Mouse (Mus musculus): ENCODE measurements around the gene Cdc42bpb. TPM values are rescaled to one million over a fixed set of nuclear protein-coding genes. Genes with fewer than 3 reads are reported as not detected.
A peak's percentile ranks its signal among the peaks of the same experiment; 100 is the strongest.

Cdc42bpb gene
- polyA plus RNA-seq, 1 experiment from 2014 or later, result 103 TPM

GRCm38 (mm10) chr12:111386642-111387120 is 9.2 kb upstream of the Cdc42bpb start:
- POLR2A ChIA-PET, result interaction anchor here (0.8 kb wide), 1 partner anchor 9 kb away, joined by 3 read pairs; no protein-coding TSS in a partner anchor
- H3K27me3 ChIP-seq, result no peaks in the 10 kb centered on the region
- in situ Hi-C loops (cut with MboI; ENCODE audit: low pct_unique_long_range_greater_than_20kb), result no loop called here
- no peak for DNase-seq (ENCODE audit: low read depth, low spot score)
- TF ChIP-seq CTCF (IDR thresholded peaks at IDR 0.05), result no peak
- CTCF ChIA-PET, result interaction anchor here (0.7 kb wide), 1 partner anchor 9 kb away, joined by 3 read pairs; no protein-coding TSS in a partner anchor
- peak; percentile 88 for ATAC-seq

GRCm38 (mm10) chr12:111385883-111386641 is 8.5 kb upstream of the Cdc42bpb start:
- peak; percentile 2 for ATAC-seq
- in situ Hi-C loops (cut with MboI; ENCODE audit: low pct_unique_long_range_greater_than_20kb), result no loop called here
- no peak for TF ChIP-seq CTCF (IDR thresholded peaks at IDR 0.05)
- ChIA-PET POLR2A (interaction anchor here (0.8 kb wide), 1 partner anchor 8 kb away, joined by 3 read pairs; no protein-coding TSS in a partner anchor), CTCF (no interaction called here)
- DNase-seq (ENCODE audit: low read depth, low spot score), result no peak
- no peaks in the 10 kb centered on the region for H3K27me3 ChIP-seq

- no peak for DNase-seq (ENCODE audit: low read depth, low spot score)
- POLR2A ChIA-PET, result interaction anchor here (1.0 kb wide), 1 partner anchor 8 kb away, joined by 3 read pairs; no protein-coding TSS in a partner anchor
- in situ Hi-C loops (cut with MboI; ENCODE audit: low pct_unique_long_range_greater_than_20kb), result no loop called here
- CTCF ChIA-PET, result no interaction called here
- no peak for TF ChIP-seq CTCF (IDR thresholded peaks at IDR 0.05)
- ATAC-seq, result no peak
- no peaks in the 10 kb centered on the region for H3K27me3 ChIP-seq
These were observed 1.3 kb upstream of the Cdc42bpb start for GRCm38 (mm10) chr12:111378812-111379211.

- in situ Hi-C loops (cut with MboI; ENCODE audit: low pct_unique_long_range_greater_than_20kb), result no loop called here
- DNase-seq (ENCODE audit: low read depth, low spot score), result no peak
- TF ChIP-seq CTCF (IDR thresholded peaks at IDR 0.05), result no peak
- peak; percentile 9 for ATAC-seq
- POLR2A ChIA-PET, result interaction anchor here (1.0 kb wide), 1 partner anchor 9 kb away, joined by 3 read pairs; no protein-coding TSS in a partner anchor
- CTCF ChIA-PET, result no interaction called here
- H3K27me3 ChIP-seq, result no peaks in the 10 kb centered on the region
These were observed 520 bp upstream of the Cdc42bpb start for GRCm38 (mm10) chr12:111377986-111378490.

- in situ Hi-C loops (cut with MboI; ENCODE audit: low pct_unique_long_range_greater_than_20kb), result no loop called here
- H3K27me3 ChIP-seq, result no peaks in the 10 kb centered on the region
- no peak for TF ChIP-seq CTCF (IDR thresholded peaks at IDR 0.05)
- ATAC-seq (peak; percentile 7), DNase-seq (ENCODE audit: low read depth, low spot score) (no peak)
- POLR2A ChIA-PET, result no interaction called here
- CTCF ChIA-PET, result no interaction called here
These were observed 639 bp downstream of the Cdc42bpb start for GRCm38 (mm10) chr12:111376826-111377331.

GRCm38 (mm10) chr12:111376053-111376452 is 1.5 kb downstream of the Cdc42bpb start:
- no peaks in the 10 kb centered on the region for H3K27me3 ChIP-seq
- TF ChIP-seq CTCF (IDR thresholded peaks at IDR 0.05), result no peak
- no peak for DNase-seq (ENCODE audit: low read depth, low spot score)
- no peak for ATAC-seq
- in situ Hi-C loops (cut with MboI; ENCODE audit: low pct_unique_long_range_greater_than_20kb), result no loop called here
- ChIA-PET CTCF (interaction anchor here (1.1 kb wide), 1 partner anchor 41 kb away, joined by 3 read pairs; no protein-coding TSS in a partner anchor), POLR2A (no interaction called here)

- CTCF ChIA-PET, result interaction anchor here (1.1 kb wide), 1 partner anchor 41 kb away, joined by 3 read pairs; no protein-coding TSS in a partner anchor
- no peak for TF ChIP-seq CTCF (IDR thresholded peaks at IDR 0.05)
- no peak for DNase-seq (ENCODE audit: low read depth, low spot score)
These were observed 2.0 kb downstream of the Cdc42bpb start for GRCm38 (mm10) chr12:111375559-111375958.

GRCm38 (mm10) chr12:111374727-111375126 is 2.8 kb downstream of the Cdc42bpb start:
- ATAC-seq, result no peak
- in situ Hi-C loops (cut with MboI; ENCODE audit: low pct_unique_long_range_greater_than_20kb), result no loop called here
- DNase-seq (ENCODE audit: low read depth, low spot score), result no peak
- H3K27me3 ChIP-seq, result no peaks in the 10 kb centered on the region
- no peak for TF ChIP-seq CTCF (IDR thresholded peaks at IDR 0.05)
- CTCF ChIA-PET, result interaction anchor here (1.1 kb wide), 1 partner anchor 40 kb away, joined by 3 read pairs; no protein-coding TSS in a partner anchor
- POLR2A ChIA-PET, result no interaction called here

More at GRCm38 (mm10) chr12:111375559-111375958, 2.0 kb downstream of the Cdc42bpb start:
- in situ Hi-C loops (cut with MboI; ENCODE audit: low pct_unique_long_range_greater_than_20kb), result no loop called here
- POLR2A ChIA-PET, result no interaction called here
- no peak for ATAC-seq
- H3K27me3 ChIP-seq, result no peaks in the 10 kb centered on the region

- in situ Hi-C loops (cut with MboI; ENCODE audit: low pct_unique_long_range_greater_than_20kb), result no loop called here
- ChIA-PET POLR2A (interaction anchor here (1.1 kb wide), 1 partner anchor 22 kb away, joined by 3 read pairs; no protein-coding TSS in a partner anchor), CTCF (interaction anchor here (1.7 kb wide), 1 partner anchor 27 kb away, joined by 3 read pairs; no protein-coding TSS in a partner anchor)
- TF ChIP-seq CTCF (IDR thresholded peaks at IDR 0.05), result no peak
- DNase-seq (ENCODE audit: low read depth, low spot score) (no peak), ATAC-seq (no peak)
- H3K27me3 ChIP-seq, result no peaks in the 10 kb centered on the region
These were observed 4.1 kb downstream of the Cdc42bpb start for GRCm38 (mm10) chr12:111373411-111373810.

GRCm38 (mm10) chr12:111371905-111372304 is 5.6 kb downstream of the Cdc42bpb start:
- no peaks in the 10 kb centered on the region for H3K27me3 ChIP-seq
- TF ChIP-seq CTCF (IDR thresholded peaks at IDR 0.05), result no peak
- DNase-seq (ENCODE audit: low read depth, low spot score) (no peak), ATAC-seq (no peak)
- POLR2A ChIA-PET, result no interaction called here
- in situ Hi-C loops (cut with MboI; ENCODE audit: low pct_unique_long_range_greater_than_20kb), result no loop called here
- CTCF ChIA-PET, result interaction anchor here (1.7 kb wide), 1 partner anchor 25 kb away, joined by 3 read pairs; no protein-coding TSS in a partner anchor
